Mouse (Mus musculus) stomach, embryonic 16.5 days (tissue): ENCODE data around the gene Phactr2. TPM values are rescaled to one million over a fixed set of nuclear protein-coding genes. Genes with fewer than 3 reads are reported as not detected.

Experiments
- ATAC-seq: fragments of 200-750 bp; cut with Nextera tagmentation; 2 replicates; pipeline ENCODE4 v1.8.0; 2017; ENCODE audit warnings: moderate number of reproducible peaks, moderate TSS enrichment; ENCODE audit not compliant: insufficient read depth, low FRiP score
- H3K27ac ChIP-seq: fragments of 300-500 bp; sonication (generic); 2 replicates; pipeline ENCODE4 v1.5.1; 2014; ENCODE audit warnings: low read length
- H3K27me3 ChIP-seq: fragments of 300-500 bp; sonication (generic); 2 replicates; pipeline ENCODE4 v1.6.1; 2014; ENCODE audit warnings: low read length, control low read depth, mixed read lengths; ENCODE audit not compliant: control insufficient read depth, insufficient read depth
- H3K36me3 ChIP-seq: fragments of 300-500 bp; sonication (generic); 2 replicates; pipeline ENCODE4 v1.6.1; 2014; ENCODE audit warnings: low read length; ENCODE audit not compliant: control insufficient read depth, insufficient read depth
- H3K4me1 ChIP-seq: fragments of 300-500 bp; sonication (generic); 2 replicates; pipeline ENCODE4 v1.6.1; 2014; ENCODE audit warnings: low read length, control low read depth, mixed read lengths; ENCODE audit not compliant: control insufficient read depth, insufficient read depth
- H3K4me2 ChIP-seq: fragments of 300-500 bp; sonication (generic); 2 replicates; pipeline ENCODE4 v1.6.1; 2014; ENCODE audit warnings: low read depth, low read length, mixed read lengths
- H3K4me3 ChIP-seq: fragments of 300-500 bp; sonication (generic); replicated peaks from 2 replicates; pipeline ENCODE4 v1.5.1; 2014; ENCODE audit warnings: mild to moderate bottlenecking, low read length
- H3K9ac ChIP-seq: fragments of 300-500 bp; sonication (generic); 2 replicates; pipeline ENCODE4 v1.6.1; 2014; ENCODE audit warnings: low read length
- H3K9me3 ChIP-seq: fragments of 300-500 bp; sonication (generic); replicated peaks from 2 replicates; pipeline ENCODE4 v1.6.1; 2016; ENCODE audit warnings: low read length, control low read depth; ENCODE audit not compliant: control insufficient read depth
- WGBS: fragments of 180-500 bp; shearing (Covaris S2); extraction: QIAGEN DNeasy Blood & Tissue Kit; methylation state at CpG from one replicate; pipeline ENCODE4 v1.1.7; 2014; 5-methylcytosine and 5-hydroxymethylcytosine counted together
- polyA plus RNA-seq: library from polyadenylated mRNA; unstranded; fragments of >200 nt; fragmentation: Nextera tagmentation; extraction: Ambion mirVana; gene quantifications from 2 replicates; pipeline ENCODE4 v1.2.1, GENCODE M21; 2015

The Phactr2 gene
- polyA plus RNA-seq, 1 experiment from 2014 or later, result 26.4 TPM

GRCm38 (mm10) chr10:13271099-13271498, 203.1 kb downstream of the Phactr2 start:
- H3K27ac ChIP-seq, result no peak overlapping the region
- 70% methylated on average over 7 of the region's 7 CpGs for WGBS
- no peak for ATAC-seq

GRCm38 (mm10) chr10:13270270-13270669, 203.9 kb downstream of the Phactr2 start:
- Histone ChIP-seq H3K27me3 (no peaks in the 10 kb centered on the region), H3K4me2 (no peak overlapping the region), H3K9ac (no peak overlapping the region), H3K9me3 (no peaks in the 10 kb centered on the region), H3K4me1 (no peaks in the 10 kb centered on the region), H3K4me3 (no peak overlapping the region), H3K36me3 (no peaks in the 10 kb centered on the region), H3K27ac (peak overlapping the region; percentile 53; the same call in 1 of the 2 replicates)
- 54% methylated on average over 7 of the region's 7 CpGs for WGBS
- no peak for ATAC-seq

More at GRCm38 (mm10) chr10:13271099-13271498, 203.1 kb downstream of the Phactr2 start:
- no peak overlapping the region for H3K4me3 ChIP-seq
- no peak overlapping the region for H3K4me2 ChIP-seq
- no peaks in the 10 kb centered on the region for H3K36me3 ChIP-seq
- H3K9me3 ChIP-seq, result no peaks in the 10 kb centered on the region
- H3K4me1 ChIP-seq, result no peaks in the 10 kb centered on the region
- no peaks in the 10 kb centered on the region for H3K27me3 ChIP-seq
- H3K9ac ChIP-seq, result no peak overlapping the region

- 51% methylated on average over 3 of the region's 3 CpGs for WGBS
- peak; percentile 81 for ATAC-seq
- Histone ChIP-seq H3K36me3 (no peaks in the 10 kb centered on the region), H3K27me3 (no peaks in the 10 kb centered on the region), H3K4me3 (no peak overlapping the region), H3K9me3 (no peaks in the 10 kb centered on the region), H3K4me2 (no peak overlapping the region), H3K27ac (0 out of 2 replicates have a peak overlapping the region, but pooled peaks have one; percentile 9), H3K4me1 (no peaks in the 10 kb centered on the region), H3K9ac (no peak overlapping the region)
These were observed 215.0 kb downstream of the Phactr2 start for GRCm38 (mm10) chr10:13259251-13259650.

GRCm38 (mm10) chr10:13256196-13256595, 218.0 kb downstream of the Phactr2 start:
- H3K27me3 ChIP-seq, result no peaks in the 10 kb centered on the region
- H3K4me3 ChIP-seq, result no peak overlapping the region
- WGBS, result 72% methylated on average over 7 of the region's 7 CpGs
- no peaks in the 10 kb centered on the region for H3K4me1 ChIP-seq
- peak overlapping the region; percentile 36 for H3K27ac ChIP-seq
- peaks cover 3% of the 10 kb centered on the region; the same call in 1 of the 2 replicates for H3K36me3 ChIP-seq
- no peak overlapping the region for H3K4me2 ChIP-seq
- ATAC-seq, result no peak; the same call in 1 of the 2 replicates
- H3K9me3 ChIP-seq, result no peaks in the 10 kb centered on the region
- H3K9ac ChIP-seq, result no peak overlapping the region

GRCm38 (mm10) chr10:13250280-13250679, 223.9 kb downstream of the Phactr2 start:
- Histone ChIP-seq H3K36me3 (peaks cover 3% of the 10 kb centered on the region; the same call in 1 of the 2 replicates), H3K27me3 (no peaks in the 10 kb centered on the region), H3K27ac (no peak overlapping the region), H3K9ac (no peak overlapping the region), H3K4me1 (peaks cover 3% of the 10 kb centered on the region; the same call in 1 of the 2 replicates), H3K4me3 (no peak overlapping the region), H3K9me3 (no peaks in the 10 kb centered on the region), H3K4me2 (no peak overlapping the region)
- no peak for ATAC-seq
- 40% methylated on average over 2 of the region's 2 CpGs for WGBS

GRCm38 (mm10) chr10:13249126-13249525, 225.1 kb downstream of the Phactr2 start:
- Histone ChIP-seq H3K27ac (no peak overlapping the region), H3K9ac (no peak overlapping the region), H3K27me3 (no peaks in the 10 kb centered on the region), H3K4me1 (peaks cover 10% of the 10 kb centered on the region; the same call in 1 of the 2 replicates), H3K36me3 (peaks cover 3% of the 10 kb centered on the region; the same call in 1 of the 2 replicates), H3K9me3 (no peaks in the 10 kb centered on the region), H3K4me2 (no peak overlapping the region), H3K4me3 (no peak overlapping the region)
- no peak for ATAC-seq
- 93% methylated on average over 8 of the region's 8 CpGs for WGBS

- Histone ChIP-seq H3K36me3 (no peaks in the 10 kb centered on the region), H3K27me3 (no peaks in the 10 kb centered on the region), H3K9me3 (no peaks in the 10 kb centered on the region), H3K9ac (no peak overlapping the region), H3K27ac (peak overlapping the region; percentile 74), H3K4me2 (no peak overlapping the region), H3K4me3 (no peak overlapping the region), H3K4me1 (peaks cover 15% of the 10 kb centered on the region; the same call in 1 of the 2 replicates)
- 46% methylated on average over 6 of the region's 6 CpGs for WGBS
- ATAC-seq, result peak; percentile 62; the same call in 1 of the 2 replicates
These were observed 228.5 kb downstream of the Phactr2 start for GRCm38 (mm10) chr10:13245714-13246113.

- Histone ChIP-seq H3K9ac (0 out of 2 replicates have a peak overlapping the region, but pooled peaks have one; percentile 30), H3K36me3 (no peaks in the 10 kb centered on the region), H3K4me3 (no peak overlapping the region), H3K27me3 (no peaks in the 10 kb centered on the region), H3K4me1 (peaks cover 22% of the 10 kb centered on the region; the same call in 1 of the 2 replicates), H3K27ac (peak overlapping the region; percentile 42), H3K9me3 (no peaks in the 10 kb centered on the region), H3K4me2 (no peak overlapping the region)
- ATAC-seq, result no peak
- 48% methylated on average over 3 of the region's 3 CpGs for WGBS
These were observed 230.0 kb downstream of the Phactr2 start for GRCm38 (mm10) chr10:13244192-13244591.

- Histone ChIP-seq H3K4me3 (no peak overlapping the region), H3K9ac (no peak overlapping the region), H3K27me3 (no peaks in the 10 kb centered on the region), H3K9me3 (no peaks in the 10 kb centered on the region), H3K27ac (peak overlapping the region; percentile 71), H3K4me2 (no peak overlapping the region), H3K36me3 (no peaks in the 10 kb centered on the region), H3K4me1 (peaks cover 20% of the 10 kb centered on the region; the same call in 1 of the 2 replicates)
- WGBS, result 41% methylated on average over 4 of the region's 4 CpGs
- ATAC-seq, result peak; percentile 87
These were observed 233.8 kb downstream of the Phactr2 start for GRCm38 (mm10) chr10:13240431-13240830.
